Mouse (Mus musculus): Measurements from ENCODE around the gene Ppm1h. TPM values are rescaled to one million over a fixed set of nuclear protein-coding genes. Genes with fewer than 3 reads are reported as not detected.
"Not testable (repeated sequence)": the region's sequence is repeated elsewhere in the genome, so short reads cannot be mapped to it uniquely, and the experiment has no call there.

Gene Ppm1h
- total RNA-seq, 2 experiments from 2014 or later, result 6.7 to 7.8 TPM

DNA sequence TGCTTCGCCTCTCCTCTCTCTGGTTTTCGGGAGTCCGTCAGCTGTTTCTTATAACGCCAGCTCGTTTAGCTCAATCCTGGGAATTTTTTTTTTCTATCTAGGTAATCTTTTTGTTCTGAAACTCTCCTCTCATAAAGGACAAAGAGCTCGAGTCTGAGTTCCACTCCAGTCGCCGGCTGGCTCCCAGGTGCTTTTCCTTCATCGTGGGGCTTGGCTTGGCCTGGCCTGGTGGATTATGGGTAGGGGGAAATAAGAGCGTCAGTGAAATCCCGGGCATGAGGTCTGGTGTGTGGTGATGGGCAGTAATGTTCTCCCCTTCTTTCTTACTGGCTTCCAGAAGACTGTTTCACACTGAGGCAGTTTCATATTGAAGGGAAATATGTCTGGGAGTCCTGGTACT is 234.8 kb downstream of the Ppm1h start:
- intact Hi-C loops (cut with DNase I), result loop anchor here (2.0 kb wide), 1 partner anchor 71 kb away; no protein-coding TSS in a partner anchor
- DNase-seq, result no peak

DNA sequence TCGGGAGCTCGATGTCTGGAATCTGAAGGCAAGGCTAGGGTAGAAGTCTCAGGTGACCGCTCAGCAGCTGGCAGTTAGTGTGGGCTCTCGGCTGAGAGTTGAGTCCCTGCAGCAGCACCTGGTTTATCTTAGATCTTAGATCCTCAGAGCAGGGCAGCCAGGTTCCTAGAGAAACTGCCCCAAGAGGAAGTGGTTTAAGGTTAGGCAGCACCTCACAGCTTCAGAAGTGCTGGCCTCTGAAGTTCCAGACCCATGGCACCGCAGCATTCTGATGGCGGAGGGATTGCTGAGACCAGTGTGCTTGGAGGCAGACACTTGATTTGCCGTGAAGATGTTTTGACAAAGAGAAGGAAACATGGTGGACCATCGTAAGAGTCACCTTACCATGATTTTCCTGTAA is 237.3 kb downstream of the Ppm1h start:
- intact Hi-C loops (cut with DNase I), result no loop called here
- DNase-seq, result no peak

DNA sequence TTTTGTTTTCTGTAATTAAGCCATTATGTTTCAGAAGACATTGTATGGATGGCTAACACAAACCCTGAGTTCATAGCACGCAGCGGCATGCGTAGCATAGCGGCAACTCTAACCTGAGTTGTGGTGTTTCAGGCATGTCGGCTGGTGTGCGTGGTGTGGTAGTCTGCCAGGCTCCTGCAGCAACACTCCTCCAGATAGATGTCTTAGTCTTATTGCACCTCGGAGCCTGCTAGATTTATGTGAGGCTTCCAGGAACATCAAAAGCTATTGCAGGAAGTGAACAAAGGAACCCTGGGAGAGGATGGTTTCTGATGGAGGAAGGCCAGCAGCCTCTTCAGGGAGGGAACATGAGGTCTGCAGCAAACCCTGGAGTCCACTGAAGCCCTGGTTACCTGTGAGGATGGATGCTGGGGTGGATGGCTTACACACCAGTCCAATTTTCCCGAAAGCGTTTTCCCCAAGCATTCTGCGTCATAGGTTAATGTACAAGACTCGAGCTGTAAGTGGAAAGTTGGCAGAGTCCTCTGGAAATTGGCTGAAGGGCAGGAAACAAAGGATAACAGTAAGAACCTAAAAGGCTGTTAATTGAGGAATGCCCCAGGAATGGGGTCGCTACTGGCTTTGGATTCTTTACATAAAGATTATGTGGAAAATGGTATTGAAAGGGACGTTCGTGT is 239.2 kb downstream of the Ppm1h start:
- intact Hi-C loops (cut with DNase I), result no loop called here
- no peak for DNase-seq

DNA sequence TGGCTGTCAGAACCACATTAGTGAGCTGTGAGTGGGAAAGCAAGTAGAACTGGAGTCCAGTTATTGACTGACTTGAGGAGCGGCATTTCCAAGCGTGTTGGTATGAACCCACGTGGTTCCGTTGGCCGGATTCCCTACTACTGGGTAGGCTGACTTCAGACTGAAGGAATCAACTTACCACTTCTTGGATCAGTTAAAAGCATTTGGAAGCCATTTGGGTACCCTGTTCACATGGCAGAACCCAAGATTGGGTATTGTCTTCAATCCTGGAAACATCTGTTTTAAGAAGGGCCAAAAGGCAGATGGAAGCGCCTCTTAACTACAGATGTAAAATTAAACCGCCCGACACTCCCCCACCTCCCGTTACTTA is 239.7 kb downstream of the Ppm1h start:
- intact Hi-C loops (cut with DNase I), result no loop called here
- no peak for DNase-seq

DNA sequence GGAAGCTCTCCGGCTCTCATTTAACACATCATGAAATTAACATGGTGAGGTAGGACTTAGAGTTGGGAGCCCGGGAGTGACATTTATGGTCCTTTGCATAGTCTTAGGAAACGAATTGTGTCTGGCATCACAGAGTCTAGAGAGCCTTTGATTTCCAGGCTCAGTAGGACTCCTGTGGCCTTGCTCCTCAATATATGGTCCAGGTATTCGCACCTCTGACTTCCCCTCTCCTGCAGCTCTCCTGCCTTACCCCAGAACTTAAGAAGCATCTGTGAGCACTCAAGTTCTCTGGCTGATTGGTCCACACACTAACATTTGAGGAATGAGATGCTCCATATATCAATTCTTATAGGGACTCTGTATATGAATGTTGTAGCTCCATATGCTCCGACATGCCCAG is 240.2 kb downstream of the Ppm1h start:
- intact Hi-C loops (cut with DNase I), result no loop called here
- no peak for DNase-seq

DNA sequence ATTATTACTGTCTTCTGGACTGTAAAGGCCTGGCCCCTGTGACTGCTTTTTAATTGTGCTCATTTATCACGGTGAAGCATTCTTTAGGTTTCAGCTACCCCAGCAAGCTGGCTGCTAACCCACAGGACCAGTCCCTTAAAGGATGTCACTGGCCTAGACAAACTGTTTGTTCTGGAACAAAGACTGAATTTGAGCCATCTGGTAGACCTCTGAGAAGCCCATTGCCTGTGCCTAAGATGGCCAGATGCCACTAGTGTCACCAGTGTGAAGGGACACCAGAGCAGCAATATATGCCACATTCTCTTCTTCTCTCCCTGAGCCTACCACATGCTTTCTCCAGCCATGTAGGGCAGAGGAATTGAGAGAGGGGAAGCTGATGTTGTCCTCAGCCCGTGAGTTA is 240.9 kb downstream of the Ppm1h start:
- DNase-seq, result no peak
- intact Hi-C loops (cut with DNase I), result no loop called here

DNA sequence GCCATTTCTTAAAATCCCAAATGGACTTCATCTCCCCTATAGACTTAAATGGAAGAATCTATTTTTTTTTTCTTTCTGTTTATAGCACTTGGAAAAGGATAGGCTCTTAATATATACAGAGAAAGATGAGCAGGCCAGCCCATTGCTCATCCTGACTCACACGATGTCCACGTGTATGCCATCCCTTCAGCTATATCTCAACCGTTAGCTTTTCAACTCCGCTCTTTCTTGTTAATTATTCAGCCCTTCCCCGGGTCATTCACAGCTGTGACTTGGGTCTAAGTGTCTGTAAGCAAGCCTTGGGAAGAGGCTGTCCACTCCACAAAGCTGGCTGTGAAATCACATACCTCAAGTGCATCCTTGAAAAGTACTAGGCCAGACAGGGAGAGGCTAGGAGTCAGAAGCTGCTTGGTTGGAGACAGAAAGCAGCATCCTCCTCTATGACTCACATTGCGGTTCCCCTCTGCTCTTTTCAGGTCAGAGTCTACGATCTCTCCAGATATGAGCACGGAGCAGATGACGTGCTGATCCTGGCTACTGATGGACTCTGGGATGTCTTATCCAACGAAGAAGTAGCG is 241.7 kb downstream of the Ppm1h start:
- no peak for DNase-seq
- intact Hi-C loops (cut with DNase I), result no loop called here

DNA sequence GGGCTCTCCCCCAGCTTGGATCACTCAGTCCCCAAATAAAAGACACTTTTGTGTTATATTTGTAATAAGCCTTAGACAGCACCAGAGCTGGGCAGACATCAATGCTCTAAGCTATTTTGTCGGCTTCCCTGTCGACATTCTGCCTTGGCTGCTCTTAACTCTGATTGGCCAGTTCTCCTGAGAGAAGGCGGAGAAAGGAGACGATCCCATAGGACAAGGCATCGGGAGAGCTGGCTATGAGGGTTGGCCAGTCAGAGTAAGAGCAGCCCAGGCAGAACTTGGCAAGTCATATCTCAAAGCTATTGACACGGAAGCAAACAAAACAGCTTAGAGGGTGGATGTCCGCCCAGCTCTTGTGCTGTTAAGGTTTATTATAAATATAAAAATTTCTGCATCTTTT is 243.7 kb downstream of the Ppm1h start:
- intact Hi-C loops (cut with DNase I), result no loop called here
- no peak for DNase-seq

DNA sequence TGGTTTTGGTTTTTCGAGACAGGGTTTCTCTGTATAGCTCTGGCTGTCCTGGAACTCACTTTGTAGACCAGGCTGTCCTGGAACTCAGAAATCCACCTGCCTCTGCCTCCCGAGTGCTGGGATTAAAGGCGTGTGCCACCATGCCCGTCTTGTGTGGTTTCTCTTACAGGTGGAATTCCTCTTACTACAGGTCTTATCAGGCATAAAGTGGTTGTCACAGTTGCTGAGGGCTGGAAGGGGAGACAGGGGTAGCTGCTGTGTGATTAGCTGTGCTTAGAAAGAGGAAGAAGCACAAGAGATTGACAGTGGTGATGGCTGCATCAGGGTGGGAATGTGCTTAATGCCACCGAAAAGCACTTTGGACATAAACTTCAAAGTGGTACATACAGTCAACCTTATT is 246.0 kb downstream of the Ppm1h start:
- intact Hi-C loops (cut with DNase I); DNase-seq: not testable (repeated sequence)

DNA sequence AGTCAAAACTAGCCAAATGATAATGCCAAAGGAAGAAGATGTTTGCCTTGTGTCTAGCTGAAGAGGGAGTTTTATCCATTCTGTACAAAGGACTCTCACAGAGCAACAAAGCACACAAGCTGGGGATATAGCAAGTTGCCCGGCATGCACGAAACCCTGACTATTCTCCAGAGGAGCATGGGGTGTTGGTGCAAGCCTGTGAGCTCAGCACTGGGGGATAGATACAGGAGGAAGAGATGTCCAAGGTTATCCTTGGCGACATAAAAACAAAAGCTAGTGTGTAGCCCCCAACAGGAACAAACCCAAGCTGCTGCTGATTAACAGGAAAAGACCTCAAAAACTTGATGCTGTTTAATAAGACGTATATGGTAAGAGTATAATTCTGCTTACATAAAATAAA is 247.7 kb downstream of the Ppm1h start:
- intact Hi-C loops (cut with DNase I), result no loop called here
- no peak for DNase-seq

DNA sequence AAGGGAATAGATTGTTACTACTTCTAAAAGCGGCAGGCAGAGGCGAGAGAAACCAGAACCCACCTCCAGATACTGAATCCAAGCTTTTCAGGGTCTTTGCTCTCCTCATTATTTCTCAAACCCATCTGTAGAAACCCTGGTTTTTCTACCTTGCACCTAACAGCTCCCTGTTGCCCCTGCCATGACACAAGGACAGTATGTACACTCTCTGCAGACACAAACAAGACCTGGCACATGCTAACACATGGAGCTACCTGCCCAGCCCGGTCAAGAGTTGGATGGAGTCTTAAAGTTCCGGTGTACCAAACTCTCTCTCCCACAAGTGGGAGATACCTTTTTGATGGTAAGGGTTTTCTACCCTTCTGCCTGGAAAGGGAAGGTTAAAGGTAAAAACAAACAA is 252.0 kb downstream of the Ppm1h start:
- no peak for DNase-seq
- intact Hi-C loops (cut with DNase I), result no loop called here

DNA sequence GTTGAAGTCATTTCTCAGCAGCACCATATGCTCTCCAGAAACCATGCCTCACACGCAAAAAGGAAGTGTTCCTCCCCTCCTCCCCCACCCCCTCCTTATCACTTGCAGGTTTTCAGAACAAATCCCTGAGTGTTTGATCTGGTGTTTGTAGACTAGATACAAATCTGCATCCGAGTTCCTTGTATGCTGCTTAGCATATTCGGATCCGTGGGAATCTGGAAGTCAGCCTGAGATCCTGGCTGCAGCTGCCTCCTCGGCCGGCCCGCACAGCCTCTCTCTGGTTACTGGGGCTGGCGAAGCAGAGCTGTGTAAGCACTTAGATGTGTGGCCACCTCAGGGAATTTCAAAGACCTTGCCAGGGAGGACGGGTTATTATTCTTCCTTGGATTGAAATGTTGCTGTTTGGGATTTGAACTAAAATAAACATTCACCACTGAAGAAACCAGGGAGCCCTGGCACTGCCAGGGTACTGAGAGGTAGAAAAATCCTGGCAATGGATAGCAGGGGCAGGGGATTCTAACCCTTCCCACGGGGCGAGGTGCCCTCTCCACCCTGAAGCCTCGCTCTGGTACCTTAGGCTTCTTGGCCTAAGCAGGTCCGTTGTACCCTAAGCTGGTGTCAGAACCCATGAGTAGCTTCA is 252.8 kb downstream of the Ppm1h start:
- DNase-seq, result peak; percentile 36 to 37
- intact Hi-C loops (cut with DNase I), result no loop called here

DNA sequence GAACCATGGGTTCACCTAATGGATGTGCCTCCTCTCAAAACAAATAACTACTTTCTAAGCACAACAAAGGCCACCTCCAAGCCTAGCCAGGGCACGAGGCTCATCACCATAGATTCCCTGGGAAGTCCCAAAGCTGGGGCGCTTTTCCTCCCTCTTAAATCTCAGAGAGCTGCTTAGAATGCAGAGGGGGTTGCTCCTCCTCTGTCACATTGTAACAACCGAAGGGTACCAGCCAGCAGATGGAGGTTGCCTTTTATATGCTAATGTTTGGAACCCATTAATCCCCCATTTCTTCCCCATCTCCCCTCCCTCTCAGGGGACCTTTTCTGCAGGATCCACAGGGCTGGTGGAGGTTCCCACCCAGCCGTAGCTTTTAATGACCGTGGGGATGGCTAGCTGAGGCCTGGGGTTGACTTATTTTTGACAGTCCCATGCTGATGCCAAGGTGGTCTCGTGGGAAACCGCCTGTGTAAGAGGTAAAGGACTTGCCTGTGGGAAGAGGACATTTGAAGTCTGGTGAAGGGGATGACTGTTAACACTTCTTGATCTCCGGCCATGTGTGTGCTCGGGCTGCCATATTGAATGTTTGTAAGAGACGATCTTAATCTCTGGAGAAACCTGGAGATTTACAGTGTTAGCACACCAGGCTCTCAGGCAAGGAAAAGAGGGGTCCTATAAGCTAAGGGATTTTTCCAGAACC is 253.4 kb downstream of the Ppm1h start:
- no peak for DNase-seq
- intact Hi-C loops (cut with DNase I), result no loop called here

DNA sequence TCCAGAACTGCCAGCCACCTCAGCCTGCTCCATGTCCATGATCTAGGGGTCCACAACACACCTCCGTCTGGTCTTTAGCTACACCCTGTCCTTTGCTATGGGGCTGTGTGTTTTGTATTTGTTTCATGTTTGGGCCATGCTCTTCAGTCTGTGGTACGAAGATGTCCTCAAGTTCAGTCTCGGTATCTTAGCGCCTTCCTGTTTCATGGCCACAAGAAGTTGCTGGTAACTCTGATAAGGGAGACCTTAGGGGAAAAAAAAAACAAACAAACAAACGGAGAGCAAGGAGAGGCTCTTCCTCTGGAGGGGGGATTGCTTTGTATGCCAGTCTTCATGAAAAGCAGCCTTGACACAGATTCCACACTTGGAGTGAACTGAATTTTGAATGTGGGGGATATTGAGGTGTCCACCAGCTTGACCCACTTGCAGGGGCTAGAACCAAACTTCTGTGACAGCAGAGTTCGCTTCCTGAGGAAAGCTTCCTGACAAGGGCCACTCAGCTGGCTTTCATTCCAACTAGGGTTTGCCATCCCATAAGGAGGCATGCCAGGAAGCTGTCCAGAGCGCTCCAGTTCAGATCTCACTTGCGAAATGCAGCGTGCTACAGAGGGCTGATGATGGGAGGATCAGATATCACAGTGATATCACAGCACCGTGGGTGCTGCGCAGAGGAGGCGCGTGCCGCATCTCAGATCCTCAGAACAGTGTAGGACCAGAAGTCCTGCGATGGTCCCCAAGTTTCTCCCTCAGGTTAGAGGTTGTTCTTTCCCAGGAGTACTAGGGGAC is 254.7 kb downstream of the Ppm1h start:
- intact Hi-C loops (cut with DNase I), result no loop called here

DNA sequence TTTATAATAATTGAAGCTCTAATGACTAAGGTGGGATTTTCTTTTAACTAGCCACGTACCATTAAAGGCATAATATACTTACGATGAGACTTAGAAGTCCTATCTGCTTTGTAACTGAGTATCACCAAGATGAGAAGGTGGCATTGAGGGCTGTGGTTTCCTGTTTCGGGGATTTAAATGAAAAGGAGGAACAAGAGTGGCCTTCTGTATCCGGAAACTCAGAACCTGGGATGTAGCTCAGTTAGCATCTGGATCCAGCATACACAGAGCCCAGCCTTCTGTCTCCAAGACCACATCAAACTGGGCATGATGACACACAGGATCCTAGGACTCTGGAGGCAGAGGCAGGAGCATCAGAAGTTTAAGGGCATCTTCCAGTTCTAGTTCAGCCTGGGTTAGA is 256.8 kb downstream of the Ppm1h start:
- DNase-seq; intact Hi-C loops (cut with DNase I): not testable (repeated sequence)

More for the DNA sequence above, 254.7 kb downstream of the Ppm1h start:
- no peak for DNase-seq

DNA sequence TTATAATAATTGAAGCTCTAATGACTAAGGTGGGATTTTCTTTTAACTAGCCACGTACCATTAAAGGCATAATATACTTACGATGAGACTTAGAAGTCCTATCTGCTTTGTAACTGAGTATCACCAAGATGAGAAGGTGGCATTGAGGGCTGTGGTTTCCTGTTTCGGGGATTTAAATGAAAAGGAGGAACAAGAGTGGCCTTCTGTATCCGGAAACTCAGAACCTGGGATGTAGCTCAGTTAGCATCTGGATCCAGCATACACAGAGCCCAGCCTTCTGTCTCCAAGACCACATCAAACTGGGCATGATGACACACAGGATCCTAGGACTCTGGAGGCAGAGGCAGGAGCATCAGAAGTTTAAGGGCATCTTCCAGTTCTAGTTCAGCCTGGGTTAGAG is 258.8 kb downstream of the Ppm1h start:
- intact Hi-C loops (cut with DNase I); DNase-seq: not testable (repeated sequence)

DNA sequence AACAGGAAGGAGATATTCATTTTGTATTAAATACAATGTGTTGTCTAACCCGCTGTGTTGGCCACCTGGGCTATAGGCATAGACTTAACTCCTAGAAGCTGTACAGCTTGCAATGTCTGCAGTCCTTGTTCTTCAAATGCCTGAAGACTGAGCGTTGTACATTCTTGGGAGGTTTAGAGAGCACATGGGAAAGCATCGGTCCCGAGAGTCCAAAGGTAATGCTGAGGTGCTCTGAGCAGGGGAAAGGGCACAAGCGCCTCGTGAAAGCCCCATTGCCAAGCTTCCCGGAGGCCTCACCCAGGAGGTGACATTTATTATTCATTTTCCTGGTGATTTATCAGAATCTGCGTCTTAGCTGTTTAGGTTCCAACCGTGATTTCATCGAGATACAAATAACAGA is 261.0 kb downstream of the Ppm1h start:
- intact Hi-C loops (cut with DNase I), result no loop called here
- no peak for DNase-seq

DNA sequence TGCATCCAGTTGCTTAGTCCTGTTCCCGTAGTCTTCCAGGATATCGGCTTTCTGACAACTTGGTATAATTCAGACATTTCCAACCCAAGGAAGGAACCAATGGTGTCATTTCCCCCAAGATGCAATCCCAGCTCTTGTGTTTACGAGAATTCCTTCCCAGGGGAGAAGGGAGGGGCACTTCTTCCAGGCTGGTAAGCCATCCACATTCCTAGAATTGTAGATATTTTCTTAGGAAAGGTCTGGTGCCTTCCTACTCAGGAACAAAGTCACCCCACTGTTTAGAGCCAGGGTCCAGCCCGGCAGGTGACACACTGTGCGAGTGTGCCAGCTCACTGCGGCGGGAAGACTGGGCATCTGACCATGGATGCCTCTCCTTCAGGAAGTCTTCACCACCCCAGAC is 264.2 kb downstream of the Ppm1h start:
- no peak for DNase-seq
- intact Hi-C loops (cut with DNase I), result no loop called here

DNA sequence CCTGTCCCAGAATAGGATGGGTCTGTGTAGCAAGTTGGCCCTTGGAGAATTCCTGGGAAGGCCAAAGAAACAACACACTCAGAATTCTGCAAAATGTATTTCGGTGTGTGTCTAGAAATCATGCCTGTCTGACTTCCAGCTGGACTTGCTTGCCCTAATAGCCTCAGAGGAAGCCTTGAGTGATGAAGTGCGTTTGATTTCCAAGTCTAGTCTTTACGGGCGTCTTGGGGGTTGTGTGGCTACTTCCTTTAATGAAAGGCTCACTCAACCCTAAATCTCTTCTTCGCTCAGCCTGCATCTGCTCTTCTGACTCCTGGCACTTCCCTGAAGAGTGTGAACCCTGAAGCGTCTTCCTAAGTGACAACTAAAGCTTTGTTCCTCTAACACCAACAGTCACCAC is 265.3 kb downstream of the Ppm1h start:
- intact Hi-C loops (cut with DNase I), result no loop called here

DNA sequence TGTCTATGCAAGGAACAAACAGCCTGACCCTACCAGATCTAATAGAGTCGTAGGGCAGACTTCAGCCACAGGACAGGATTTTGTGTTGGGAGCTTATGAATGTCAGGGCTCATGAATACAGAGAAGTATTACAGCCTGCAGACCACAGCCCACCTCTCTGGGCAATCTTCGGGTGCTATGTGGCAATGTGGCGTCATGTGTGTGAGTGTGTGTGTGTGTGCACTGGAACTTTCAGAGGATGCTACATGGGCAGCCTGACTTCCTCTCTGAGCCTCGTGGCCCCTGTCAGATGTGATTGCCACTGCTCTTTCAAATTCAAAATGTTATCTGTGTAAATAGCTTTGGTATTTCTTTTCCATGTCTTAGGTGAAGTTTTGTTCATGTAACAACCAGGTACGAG is 266.3 kb downstream of the Ppm1h start:
- intact Hi-C loops (cut with DNase I), result no loop called here
- DNase-seq, result no peak

More for the DNA sequence above, 265.3 kb downstream of the Ppm1h start:
- no peak for DNase-seq

DNA sequence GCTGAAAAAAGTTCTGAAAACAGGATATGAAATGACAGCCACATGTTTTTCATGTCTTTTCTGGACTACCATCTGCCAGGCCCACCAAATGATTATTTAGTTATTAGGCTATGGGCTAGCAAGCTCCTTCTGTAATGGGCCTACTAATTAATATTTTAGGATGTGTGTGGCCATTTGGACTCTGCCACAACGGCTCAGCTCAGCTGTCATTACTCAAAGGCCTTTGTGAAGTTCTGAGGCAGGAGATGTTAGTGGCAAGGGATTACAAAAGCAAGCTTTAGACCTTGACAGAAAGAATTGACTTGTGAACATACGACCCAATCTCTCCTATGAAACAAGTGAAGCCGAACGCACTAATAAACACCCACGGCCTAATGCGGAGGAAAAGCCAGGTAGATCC is 272.4 kb downstream of the Ppm1h start:
- DNase-seq, result no peak
- intact Hi-C loops (cut with DNase I), result no loop called here
